Mouse (Mus musculus) gastrocnemius, adult 2 months (tissue): ENCODE measurements around the gene Vps26b. TPM values are rescaled to one million over a fixed set of nuclear protein-coding genes. Genes with fewer than 3 reads are reported as not detected.

Experiments used
- DNase-seq: peaks from one replicate; pipeline ENCODE4 v3.0.0; 2022
- H3K27ac ChIP-seq: fragments of 200-600 bp; 2 replicates; pipeline ENCODE4 v1.8.1; 2022; ENCODE audit warnings: mild to moderate bottlenecking
- H3K4me3 ChIP-seq: fragments of 200-600 bp; 2 replicates; pipeline ENCODE4 v1.8.1; 2022; ENCODE audit warnings: mild to moderate bottlenecking, moderate library complexity
- CTCF ChIP-seq: fragments of 200-600 bp; IDR thresholded peaks from 2 replicates; pipeline ENCODE4 v1.8.1; 2022; ENCODE audit warnings: antibody characterized with exemption, mild to moderate bottlenecking, moderate library complexity
- intact Hi-C: fragments of 180-260 bp; cut with DNase I; formaldehyde crosslinking; loops from one replicate; pipeline ENCODE4 v1.15.1; 2025
- total RNA-seq, 2 experiments: library from RNA; stranded (reverse); gene quantifications; 2 replicates each; pipeline ENCODE4 v1.2.3; 2021

Gene Vps26b
- total RNA-seq, 2 experiments from 2014 or later: 26.2 to 26.9 TPM

- intact Hi-C loops: no loop called here
- H3K4me3 ChIP-seq: no peak overlapping the region
Measured at GRCm38 (mm10) chr9:26985090-26985613, 44.7 kb downstream of the Vps26b start.

GRCm38 (mm10) chr9:26978776-26979175 is 51.1 kb downstream of the Vps26b start:
- TF ChIP-seq CTCF: no peak
- Histone ChIP-seq H3K4me3 (no peak overlapping the region), H3K27ac (no peak overlapping the region)
- no peak for DNase-seq
- intact Hi-C loops: no loop called here

More at GRCm38 (mm10) chr9:26985090-26985613, 44.7 kb downstream of the Vps26b start:
- TF ChIP-seq CTCF: no peak
- H3K27ac ChIP-seq: no peak overlapping the region
- no peak for DNase-seq

GRCm38 (mm10) chr9:26977754-26978153 is 52.1 kb downstream of the Vps26b start:
- intact Hi-C loops: no loop called here

More at GRCm38 (mm10) chr9:26977754-26978153, 52.1 kb downstream of the Vps26b start:
- TF ChIP-seq CTCF: no peak
- Histone ChIP-seq H3K4me3 (no peak overlapping the region), H3K27ac (no peak overlapping the region)
- no peak for DNase-seq

Other genes starting within 250 kb of the Vps26b start
- gene Glb1l2, start 223.6 kb downstream of the Vps26b start, total RNA-seq: 1 to 10 TPM; 5.9 to 6.8 TPM
- not detected for gene Glb1l3, start 169.2 kb downstream of the Vps26b start, total RNA-seq
- not detected for gene Gm1110, start 107.0 kb downstream of the Vps26b start, total RNA-seq
- 10 to 100 TPM; 31.7 to 37.1 TPM for gene Acad8, start 30.5 kb downstream of the Vps26b start, total RNA-seq
- gene Thyn1, start 30.4 kb downstream of the Vps26b start, total RNA-seq: 10 to 100 TPM; 18.7 to 24.8 TPM
- 1 to 10 TPM; 6.2 to 7.3 TPM for gene Ncapd3, start 110 bp upstream of the Vps26b start, total RNA-seq
- gene Jam3, start 125.4 kb upstream of the Vps26b start, total RNA-seq: 10 to 100 TPM in 1 of 2 experiments, 1 to 10 TPM in 1; 5.5 to 11.4 TPM